Mouse (Mus musculus): ENCODE measurements around the gene Atcay.

GRCm38 (mm10) chr10:81189821-81190220 is 40.8 kb downstream of the Atcay start:
- TF ChIP-seq CTCF (IDR thresholded peaks at IDR 0.05) (no peak), EP300 (IDR thresholded peaks at IDR 0.05) (no peak)

Data from lung, postnatal 0 days (tissue).